Mouse (Mus musculus): ENCODE data around the gene 1700010I14Rik. TPM values are rescaled to one million over a fixed set of nuclear protein-coding genes. Genes with fewer than 3 reads are reported as not detected.
A peak's percentile ranks its signal among the peaks of the same experiment; 100 is the strongest.

1700010I14Rik gene
- total RNA-seq, 2 experiments from 2014 or later = 1.4 to 2.2 TPM

DNA sequence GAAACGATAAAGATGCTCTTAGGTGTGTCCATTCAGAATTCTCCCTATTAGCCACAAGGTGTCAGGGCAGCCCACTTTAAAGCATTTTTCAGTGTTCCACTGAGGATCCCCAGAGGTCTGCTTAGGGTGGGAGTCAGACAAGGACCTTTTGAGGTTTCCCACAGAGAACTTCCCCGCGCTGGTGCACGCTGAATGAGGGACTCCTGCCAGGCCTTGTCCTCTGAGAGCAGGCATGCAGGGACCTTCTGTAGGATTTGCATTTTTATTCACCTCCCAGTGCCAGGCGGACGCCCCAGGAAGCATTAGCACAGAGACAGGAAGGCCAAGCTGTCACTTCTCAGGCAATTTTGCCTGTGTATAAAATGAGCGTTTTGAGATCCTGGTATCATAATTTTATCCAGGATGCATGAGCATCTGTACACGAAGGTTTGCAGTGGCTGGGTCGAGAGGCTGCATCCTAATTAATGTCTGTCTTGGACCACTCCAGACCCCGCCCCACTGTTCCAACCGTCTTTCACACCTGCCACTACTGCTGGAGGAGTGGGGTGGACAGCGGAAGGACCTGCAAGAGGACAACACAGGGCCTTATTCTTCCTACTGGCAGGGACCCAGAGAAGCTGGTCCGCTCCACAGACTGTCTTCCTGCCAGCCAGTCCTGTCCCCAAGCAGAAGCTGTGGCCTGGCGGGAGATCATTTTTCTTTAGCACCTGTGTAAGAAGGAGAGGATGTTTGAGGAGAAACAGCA, 35.2 kb downstream of the 1700010I14Rik start:
- no peak for DNase-seq

DNA sequence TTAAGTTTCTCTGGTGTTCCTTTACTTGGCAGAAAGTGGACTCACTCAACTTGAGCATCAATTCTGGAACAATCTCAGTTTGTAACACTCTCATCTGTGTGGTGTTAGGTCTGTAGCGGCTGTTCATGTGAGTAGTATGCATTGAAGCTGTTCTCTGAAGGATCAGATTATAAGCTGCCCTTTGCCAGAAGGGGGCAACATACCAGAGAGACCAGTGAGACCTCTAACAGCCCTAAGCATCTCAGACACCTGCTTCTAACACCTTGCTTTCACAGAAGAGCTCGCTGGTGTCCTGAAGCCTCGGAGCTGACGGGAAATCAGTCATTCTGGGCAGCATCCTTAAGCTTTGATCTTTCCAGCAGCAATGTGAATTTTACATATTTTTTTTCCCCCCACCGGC, 42.0 kb downstream of the 1700010I14Rik start:
- no peak for DNase-seq

DNA sequence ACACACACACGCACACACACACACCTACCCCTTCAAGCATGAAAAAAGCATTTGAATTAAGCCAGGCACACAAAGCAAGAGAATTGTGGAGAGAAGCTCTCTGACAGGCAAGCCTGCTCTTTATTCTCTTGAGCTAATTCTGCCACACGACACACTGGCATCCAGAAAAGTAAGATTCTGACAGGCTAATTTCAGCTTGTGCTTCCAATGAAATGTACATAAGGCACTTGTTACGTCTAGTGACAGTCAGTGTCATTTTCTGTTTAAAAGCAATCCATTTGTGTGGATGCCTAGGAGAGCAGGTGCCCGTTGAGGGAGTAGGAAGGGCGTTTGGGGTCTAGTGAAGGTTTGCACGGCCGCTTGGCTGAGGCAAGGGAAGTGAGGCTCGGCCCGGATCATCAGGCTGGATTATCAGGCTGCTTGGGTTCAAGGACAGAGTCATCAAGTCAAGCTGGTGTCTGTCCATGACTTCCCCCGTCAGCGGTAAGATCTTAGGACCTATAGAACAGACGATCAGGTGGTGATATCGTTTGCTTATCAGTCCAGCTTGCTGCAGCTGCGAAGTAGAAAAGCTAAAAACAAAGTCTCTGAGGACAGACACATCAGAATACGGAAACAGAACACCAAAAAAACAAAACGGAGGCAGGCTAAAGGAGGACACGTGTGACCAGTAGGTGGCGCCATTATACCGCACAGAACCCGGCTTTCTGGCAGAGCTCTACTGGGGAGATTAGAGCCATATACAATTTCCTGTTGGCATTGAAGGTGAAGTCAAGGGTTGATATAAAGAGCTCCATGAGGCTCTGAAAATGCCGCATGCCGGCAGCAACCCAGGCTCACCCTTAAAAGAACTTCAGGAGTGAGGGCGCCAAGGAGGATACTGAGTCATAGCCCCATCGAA, 43.4 kb downstream of the 1700010I14Rik start:
- peak; percentile 77 to 82 for DNase-seq

DNA sequence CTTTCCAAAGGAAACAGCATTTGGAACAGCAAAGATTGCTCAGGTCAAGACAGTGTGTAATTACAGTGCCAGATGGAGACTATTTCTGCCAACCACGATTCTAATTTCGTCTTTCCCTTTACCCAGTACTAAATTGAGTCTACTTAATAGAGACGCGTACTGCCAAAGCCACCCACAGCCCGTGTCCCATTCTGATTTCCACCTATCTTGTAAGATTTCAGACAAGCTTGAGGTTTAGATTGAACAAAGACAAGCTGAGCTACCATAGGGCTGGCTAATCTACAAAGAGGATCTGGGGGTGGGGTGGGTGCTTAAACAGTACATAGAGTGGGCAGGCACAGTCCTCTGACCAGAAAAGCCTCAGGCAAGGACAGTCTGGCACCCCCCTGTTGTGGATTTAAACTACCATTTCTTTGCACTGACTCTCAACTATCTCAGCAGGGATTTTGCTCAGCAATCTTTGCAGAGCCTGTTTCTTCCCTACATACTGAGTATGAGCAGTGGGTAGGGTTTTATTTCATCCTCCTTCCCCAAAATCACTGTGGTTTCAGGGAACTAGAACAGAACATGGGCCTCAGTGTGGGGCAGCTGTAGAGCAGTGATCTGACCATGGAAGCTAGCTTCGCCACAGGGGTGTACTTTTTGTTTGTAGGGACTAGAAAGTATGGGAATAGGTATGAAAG, 44.4 kb downstream of the 1700010I14Rik start:
- no peak for DNase-seq

- DNase-seq = no peak
These were observed 45.4 kb downstream of the 1700010I14Rik start for GRCm38 (mm10) chr17:9033511-9033910.

- DNase-seq = no peak
These were observed 47.6 kb downstream of the 1700010I14Rik start for GRCm38 (mm10) chr17:9035561-9036348.

- DNase-seq = peak in 1 of 2 experiments; percentile 17
These were observed 54.6 kb downstream of the 1700010I14Rik start for GRCm38 (mm10) chr17:9042723-9043122.

GRCm38 (mm10) chr17:9052441-9052980, 64.4 kb downstream of the 1700010I14Rik start:
- no peak for DNase-seq

DNA sequence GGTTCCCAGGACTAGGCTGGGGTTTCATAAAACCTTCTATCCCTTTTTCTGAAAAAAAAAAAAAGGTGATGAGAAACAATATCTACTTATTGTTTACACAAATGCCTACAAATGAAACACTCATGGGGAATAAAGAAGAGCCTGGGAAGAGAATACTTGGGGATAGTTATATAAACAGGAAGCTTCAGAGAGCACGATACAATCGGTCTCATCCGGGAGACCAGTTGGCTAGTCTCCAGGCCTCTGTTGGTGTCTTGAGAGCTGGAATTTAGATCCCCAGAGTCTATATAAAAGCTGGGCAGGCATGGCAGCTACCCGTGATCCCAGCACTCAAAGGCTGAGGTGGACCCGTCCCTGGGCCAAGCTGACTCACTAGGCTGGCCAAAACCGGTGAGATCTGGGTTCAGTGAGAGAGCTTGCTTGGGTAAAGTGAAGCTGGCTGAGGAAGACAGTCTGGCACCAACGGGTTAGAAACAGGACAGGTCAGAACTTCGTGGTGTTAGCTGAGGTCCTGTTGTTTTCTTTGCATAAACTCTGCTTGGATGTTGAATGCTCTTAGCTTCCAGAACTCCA, 71.3 kb downstream of the 1700010I14Rik start:
- peak in 1 of 2 experiments; percentile 11 for DNase-seq

All from adrenal gland, postnatal 36 days (tissue).